Mouse (Mus musculus): ENCODE measurements around the gene Pafah1b3.

DNA sequence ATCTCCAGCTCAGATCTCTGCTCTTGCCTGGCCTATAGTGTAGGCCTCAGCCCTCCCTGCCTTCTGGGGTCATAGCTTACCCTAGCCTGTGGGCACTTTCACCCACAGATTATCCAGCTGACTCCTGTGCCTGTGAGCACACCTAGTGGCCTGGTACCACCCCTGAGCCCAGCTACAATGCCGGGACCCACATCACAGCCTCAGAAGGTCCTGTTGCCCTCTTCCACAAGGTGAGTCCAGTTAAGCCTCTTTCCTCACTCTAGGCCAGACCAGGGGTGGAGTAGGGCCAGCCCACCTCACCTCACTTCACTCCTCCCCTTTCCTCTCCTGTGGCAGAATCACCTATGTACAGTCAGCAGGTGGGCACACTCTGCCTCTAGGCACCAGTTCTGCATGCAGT, 7.3 kb downstream of the Pafah1b3 start:
- TF ChIP-seq GATA1 (IDR thresholded peaks at IDR 0.05; ENCODE audit: borderline replicate concordance, low read length) (no peak), FLI1 (IDR thresholded peaks at IDR 0.05; ENCODE audit: low read length) (no peak)
